Mouse (Mus musculus): ENCODE results near the gene Shoc2.

DNA sequence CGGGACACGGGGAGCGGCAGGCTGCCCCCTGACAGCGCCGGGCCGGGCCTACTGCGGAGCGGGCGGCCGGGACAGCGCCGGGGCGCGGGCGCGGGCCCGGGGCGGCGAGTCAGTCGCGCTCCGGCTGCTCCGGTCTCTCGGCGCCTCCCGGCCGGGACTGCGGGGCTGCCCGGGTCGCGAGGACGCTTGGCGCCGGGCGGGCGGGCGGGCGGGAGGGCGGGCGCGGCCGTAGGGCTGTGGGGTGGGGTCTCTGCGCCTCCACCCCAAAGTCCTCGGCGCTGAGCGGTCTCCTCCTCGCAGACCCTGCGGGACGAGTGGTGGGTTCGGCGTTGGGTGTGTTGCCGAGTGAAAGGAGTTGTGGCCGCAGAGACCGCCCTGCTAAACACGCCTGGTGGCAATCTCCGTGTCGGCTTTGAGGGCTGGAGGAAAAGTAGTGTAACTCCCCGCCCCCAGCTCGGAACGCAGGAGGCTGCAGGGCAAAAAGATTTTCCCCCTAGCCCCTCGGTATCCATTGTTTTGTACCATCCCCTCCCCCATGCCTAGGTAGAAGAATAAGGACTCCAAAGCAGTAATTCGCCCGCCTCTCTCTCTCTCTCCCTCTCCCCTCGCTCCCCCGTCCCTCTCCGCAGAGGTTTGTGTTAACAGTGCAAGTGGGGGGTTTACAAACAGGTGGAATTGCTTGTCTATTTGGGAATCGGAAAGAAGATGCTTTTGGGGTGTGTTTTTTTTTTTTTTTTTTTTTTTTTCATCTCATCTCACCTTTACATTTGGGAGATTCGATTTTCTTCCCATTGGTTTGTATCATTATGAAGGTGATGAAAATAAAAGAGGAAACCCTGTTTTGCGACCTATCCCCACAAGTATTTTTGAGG is 1.3 kb downstream of the Shoc2 start:
- TF ChIP-seq CTCF (IDR thresholded peaks at IDR 0.05; ENCODE audit: control insufficient read depth, insufficient read depth, insufficient replicate concordance, low read depth, low read length), result no peak
- no peak for TF ChIP-seq POLR2A (IDR thresholded peaks at IDR 0.05; ENCODE audit: control insufficient read depth, low read depth, low read length)
